Mouse (Mus musculus) spleen, postnatal 36 days (tissue): ENCODE results near the gene Sult6b2.

Experiments
- DNase-seq, 2 experiments: peaks; one replicate each; pipeline ENCODE4 v3.0.0; 2022; ENCODE audit warnings: low spot score in 2 of 2, mixed read lengths in 1 of 2

The Sult6b2 gene

DNA sequence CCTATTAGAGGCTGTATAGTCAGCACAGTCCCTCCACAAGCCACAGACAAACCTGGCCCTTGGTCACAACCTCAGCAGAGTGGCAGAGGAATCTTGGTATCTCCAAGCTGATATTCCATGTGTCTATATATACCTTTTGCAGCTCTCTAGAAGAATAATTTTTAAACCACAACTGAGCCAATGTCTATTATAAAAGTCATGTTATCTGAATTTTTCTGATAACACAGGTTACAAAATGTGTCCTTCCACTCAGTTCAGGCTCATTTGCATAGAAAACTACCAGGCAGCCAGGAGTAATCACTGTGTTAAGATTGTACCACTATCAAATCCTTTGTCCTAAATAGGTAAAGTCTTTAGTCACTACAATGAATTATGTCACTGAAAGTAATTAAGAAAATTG, at the start of gene Sult6b2:
Gene Sult6b2 (minus strand): TSS at position 101 of the 400 bp plus-strand sequence.
- no peak for DNase-seq

DNA sequence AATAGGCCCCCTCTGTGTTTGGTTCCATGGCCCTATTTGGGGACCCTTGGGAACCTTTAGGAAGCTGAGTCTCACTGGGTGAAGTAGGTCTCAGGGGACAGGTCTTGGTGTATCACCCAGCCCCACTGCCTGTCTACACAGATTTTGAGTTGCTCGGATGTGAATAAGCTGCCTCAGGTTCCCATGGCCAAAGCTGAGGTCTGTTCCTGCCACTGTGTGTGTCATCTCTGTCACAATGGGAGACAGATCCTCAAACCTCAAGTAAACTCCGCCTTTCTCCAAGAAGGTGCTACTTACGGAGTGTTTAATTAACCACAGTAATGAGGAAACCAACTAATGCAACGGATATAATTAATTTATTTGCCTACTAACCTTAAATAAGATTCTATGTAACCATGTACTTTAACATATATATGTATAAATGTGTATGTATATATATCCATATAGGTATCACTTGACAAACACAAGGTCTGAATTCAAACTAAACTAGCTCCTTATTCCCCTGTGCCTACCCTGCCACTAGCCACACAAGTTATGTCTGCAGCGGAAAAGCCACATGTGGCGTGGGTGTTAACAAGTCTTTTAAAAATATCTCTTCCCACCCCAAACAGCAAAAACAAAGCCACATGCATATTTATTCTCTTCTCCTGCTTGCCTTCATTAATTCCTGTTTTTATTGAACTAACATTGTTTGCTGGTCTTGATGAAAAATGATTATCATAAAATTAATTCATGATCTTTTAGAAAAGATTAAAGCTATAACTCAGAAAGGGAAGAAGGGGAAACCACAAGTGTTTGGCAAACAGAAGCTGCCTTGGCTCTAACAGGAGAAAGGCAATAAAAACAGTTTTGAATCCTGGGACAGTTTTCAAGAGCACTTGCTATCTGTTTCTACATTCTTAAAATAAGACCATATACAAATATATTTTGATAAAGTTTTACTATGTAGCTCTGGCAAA, 48.4 kb upstream of the Sult6b2 start:
- no peak for DNase-seq

GRCm38 (mm10) chr6:142850436-142850835, 46.1 kb upstream of the Sult6b2 start:
- no peak for DNase-seq

- no peak for DNase-seq
Observed at GRCm38 (mm10) chr6:142849326-142849725, 45.0 kb upstream of the Sult6b2 start.

DNA sequence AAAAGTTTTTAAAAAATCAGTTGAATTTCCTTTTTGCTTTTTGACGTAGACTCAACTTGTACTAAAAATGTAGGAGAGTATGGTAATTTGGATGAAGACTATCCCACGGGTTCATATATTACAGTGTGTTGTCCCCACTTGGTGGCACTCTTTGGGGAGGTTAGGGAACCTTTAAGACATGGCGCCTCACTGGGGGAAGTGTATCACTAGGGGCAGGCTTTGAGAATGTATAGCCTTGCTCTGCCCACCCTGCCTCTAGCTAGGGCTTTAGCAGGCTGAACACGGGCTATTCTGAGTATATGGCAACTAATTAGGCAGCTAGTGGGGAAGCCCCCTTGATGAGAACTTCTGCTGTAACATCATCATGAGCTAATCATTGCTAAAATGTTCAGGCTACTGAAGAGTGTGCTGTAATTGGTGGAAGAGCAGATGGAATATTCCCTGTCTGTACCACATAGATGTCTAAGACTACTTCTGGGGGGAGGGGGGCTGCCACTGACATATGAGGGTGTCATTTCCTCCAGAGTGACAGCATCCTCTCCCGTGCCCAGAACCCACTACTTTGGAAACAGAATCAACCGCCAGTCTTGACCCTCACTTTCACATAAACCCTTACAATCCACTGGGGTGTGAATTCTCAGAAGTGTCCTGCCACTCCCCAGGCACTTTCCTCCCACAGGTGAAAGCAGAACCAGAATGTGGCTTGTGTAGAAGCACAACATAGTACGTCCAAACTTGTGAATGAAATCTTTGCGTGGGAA, 43.8 kb upstream of the Sult6b2 start:
- DNase-seq = no peak

GRCm38 (mm10) chr6:142846855-142847254, 42.6 kb upstream of the Sult6b2 start:
- no peak for DNase-seq

- DNase-seq = no peak
Observed at GRCm38 (mm10) chr6:142845066-142845465, 40.8 kb upstream of the Sult6b2 start.

GRCm38 (mm10) chr6:142844061-142844460, 39.8 kb upstream of the Sult6b2 start:
- no peak for DNase-seq

DNA sequence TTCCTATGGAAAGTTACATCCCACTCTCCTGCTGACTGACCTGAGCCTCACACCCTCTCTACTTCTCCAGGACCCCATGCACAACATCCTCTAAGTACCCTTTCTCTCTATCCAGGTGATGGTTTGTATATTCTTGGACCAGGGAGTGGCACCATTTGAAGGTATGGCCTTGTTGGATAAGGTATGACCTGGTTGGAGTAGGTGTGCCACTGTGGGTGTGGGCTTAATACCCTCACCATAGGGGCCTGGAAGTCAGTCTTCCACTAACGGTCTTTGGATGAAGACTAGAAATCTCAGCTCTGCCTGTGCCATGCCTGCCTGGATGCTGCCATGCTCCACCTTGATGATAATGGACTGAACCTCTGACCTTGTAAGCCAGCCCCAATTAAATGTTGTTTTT, 34.2 kb upstream of the Sult6b2 start:
- DNase-seq = no peak

- DNase-seq = no peak
Observed at GRCm38 (mm10) chr6:142837326-142837725, 33.0 kb upstream of the Sult6b2 start.

DNA sequence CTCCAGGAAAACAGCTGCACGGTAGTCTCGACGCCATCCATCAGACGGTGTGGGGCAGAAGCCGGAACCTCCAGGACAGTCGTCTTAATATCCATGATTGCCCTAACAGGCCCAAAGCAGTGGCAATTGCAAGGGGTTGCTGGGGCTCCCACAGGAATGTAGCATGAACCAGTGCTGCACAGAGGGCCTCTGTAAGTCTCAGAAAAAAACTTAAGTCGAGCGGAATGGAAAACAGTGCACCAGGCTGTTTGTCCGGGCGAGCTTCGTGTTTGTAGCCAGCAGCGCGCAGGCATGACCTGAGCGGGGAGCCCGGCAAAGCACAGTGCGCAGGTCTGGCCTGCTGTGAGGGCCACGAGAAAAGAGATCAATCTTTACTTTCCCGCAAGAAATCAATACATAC, 31.4 kb upstream of the Sult6b2 start:
- no peak for DNase-seq

DNA sequence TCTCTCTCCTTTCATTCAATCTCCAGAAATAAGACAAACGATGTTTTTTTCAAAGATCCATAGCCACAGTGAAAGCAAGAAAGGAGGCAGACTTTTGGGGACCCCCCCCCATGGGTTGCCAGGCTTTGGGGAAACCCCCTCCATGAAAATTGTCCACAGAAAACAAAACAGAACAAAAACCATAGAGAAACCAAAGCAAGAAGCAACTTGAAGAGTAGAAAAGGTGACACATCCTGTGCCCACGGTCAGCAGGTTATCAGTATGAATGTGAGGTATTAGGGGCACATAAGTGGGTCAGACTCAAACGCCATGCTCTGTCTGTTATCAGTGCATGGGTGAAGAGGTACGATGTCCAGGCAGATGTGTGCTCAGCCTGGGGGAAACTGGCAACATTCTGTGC, 30.6 kb upstream of the Sult6b2 start:
- DNase-seq = no peak

DNA sequence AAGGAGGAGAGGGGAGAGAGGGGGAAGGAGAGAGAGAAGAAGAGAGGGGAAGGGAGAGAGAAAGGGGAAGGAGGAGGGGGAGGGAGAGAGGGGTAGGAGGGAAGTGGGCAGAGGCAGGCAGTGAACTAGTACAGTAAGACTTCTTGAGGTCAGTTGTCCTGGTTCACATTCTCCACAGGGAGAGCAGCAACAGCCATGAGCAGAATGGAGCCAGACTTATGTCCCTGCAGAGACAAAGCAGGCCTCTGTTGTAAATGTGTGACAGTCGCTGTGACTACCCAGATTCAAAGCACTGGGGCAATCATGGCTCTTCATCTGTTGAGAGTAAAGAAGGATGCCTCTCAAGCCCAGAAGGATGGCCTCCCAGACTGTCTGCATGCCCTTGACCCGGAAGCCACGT, 27.4 kb upstream of the Sult6b2 start:
- no peak for DNase-seq

GRCm38 (mm10) chr6:142831243-142831642, 26.9 kb upstream of the Sult6b2 start:
- peak; percentile 14 to 19 for DNase-seq

DNA sequence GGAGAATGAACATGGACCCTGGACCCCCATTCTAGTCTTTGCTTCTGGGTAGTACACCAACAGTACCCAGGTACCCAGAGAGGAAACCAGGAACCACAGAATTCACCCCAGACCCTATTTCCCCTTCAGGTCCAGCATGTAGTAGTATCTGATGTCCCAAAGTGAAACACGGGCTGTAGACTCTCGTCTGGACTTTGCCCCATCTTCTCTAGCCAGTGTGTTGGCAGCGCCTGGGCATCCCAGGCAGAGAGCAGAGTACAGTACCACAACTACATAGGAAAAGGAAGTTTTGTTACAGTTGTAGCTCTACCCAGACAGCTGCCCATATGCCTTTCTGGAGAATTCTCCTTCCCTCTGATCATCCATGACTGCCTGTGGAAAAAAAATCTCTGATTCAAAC, 25.9 kb upstream of the Sult6b2 start:
- no peak for DNase-seq

GRCm38 (mm10) chr6:142825449-142825848, 21.1 kb upstream of the Sult6b2 start:
- DNase-seq = no peak

GRCm38 (mm10) chr6:142823008-142823787, 18.9 kb upstream of the Sult6b2 start:
- no peak for DNase-seq

DNA sequence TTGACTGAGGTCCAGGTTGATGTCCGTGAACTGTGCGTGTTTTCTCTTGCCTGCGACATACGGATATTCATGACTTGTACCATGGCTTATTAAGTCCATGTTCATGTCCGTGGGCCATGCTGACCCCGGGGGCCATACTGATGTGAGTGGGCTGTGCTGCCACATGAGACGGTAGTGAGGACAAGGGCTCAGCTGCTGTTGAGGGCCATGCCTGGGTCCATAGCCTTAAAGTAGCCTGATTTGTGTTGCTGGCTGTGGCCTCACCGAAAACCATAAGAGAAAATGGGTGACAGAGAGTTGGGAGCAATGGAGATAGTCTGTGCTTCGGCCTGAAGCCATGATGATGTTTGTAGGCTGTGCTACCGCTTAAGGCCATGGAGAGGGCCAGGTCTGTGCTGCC, 14.0 kb upstream of the Sult6b2 start:
- DNase-seq = no peak

GRCm38 (mm10) chr6:142815513-142815912, 11.2 kb upstream of the Sult6b2 start:
- DNase-seq = no peak

GRCm38 (mm10) chr6:142814495-142814921, 10.2 kb upstream of the Sult6b2 start:
- DNase-seq = peak; percentile 39 to 66

DNA sequence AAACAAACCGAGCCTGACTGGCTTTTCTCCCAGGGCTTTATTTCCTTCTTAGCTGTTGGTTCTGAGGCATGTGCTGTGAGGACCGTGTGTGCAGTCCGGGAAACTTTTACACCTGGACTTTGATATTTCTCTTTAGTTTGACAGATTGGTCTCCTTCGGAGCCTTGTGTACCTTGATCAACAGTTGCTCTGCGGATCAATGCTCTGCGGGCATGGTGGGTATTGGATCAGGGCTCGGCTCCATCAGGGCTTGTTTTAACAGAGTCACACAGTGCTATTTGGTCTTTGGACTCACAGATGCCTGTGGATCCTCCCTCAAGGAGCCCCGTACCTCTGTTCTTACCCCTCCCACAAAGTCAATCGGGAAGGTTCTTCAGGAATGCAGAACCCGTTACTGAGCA, 9.7 kb upstream of the Sult6b2 start:
- no peak for DNase-seq

DNA sequence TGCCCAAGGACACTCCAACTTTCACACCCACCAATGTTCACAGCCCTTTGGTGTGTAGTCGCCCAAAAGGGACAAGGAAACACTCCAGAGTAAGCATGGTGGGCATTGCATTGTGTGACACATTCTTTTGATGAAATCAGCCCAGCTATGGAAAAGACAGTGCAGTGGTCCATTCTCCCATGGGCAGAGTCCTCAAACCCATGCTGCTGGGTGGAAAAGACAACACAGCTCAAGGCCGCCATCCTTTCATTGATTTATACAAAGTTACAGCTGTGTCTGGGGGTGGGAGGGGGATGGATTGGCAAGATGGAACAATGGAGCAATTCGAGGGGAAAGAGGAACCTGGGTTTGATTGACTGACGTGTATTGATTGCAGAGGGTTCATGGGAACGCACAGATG, 8.7 kb upstream of the Sult6b2 start:
- no peak for DNase-seq
